Mouse (Mus musculus): ENCODE results near the gene Gm7029. TPM values are rescaled to one million over a fixed set of nuclear protein-coding genes. Genes with fewer than 3 reads are reported as not detected.

The Gm7029 gene
- polyA plus RNA-seq (2017; shearing (Covaris generic)), result not detected

DNA sequence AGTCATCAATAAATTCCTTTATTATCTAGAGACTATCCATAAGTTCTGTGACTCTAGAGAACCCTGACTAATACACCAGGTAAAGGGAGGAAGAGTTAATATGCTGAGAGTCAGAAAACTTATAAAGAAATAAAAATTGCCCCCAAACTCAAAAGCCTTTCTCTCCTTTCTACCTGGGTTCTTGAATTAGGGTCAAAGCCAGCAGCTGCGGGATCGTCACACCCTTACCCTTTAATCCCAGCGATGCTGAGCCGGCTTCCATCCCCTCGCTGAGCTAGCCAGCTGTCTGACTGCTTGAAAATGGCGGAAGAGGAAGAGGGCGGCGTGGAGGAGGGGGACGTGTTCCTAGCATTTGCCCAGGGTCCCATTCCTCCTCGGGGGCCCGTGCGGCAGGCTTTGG lies at the start of gene Gm7029:
TSS of gene Gm7029 (plus strand) at position 301 of the 400 bp plus-strand sequence.

DNA sequence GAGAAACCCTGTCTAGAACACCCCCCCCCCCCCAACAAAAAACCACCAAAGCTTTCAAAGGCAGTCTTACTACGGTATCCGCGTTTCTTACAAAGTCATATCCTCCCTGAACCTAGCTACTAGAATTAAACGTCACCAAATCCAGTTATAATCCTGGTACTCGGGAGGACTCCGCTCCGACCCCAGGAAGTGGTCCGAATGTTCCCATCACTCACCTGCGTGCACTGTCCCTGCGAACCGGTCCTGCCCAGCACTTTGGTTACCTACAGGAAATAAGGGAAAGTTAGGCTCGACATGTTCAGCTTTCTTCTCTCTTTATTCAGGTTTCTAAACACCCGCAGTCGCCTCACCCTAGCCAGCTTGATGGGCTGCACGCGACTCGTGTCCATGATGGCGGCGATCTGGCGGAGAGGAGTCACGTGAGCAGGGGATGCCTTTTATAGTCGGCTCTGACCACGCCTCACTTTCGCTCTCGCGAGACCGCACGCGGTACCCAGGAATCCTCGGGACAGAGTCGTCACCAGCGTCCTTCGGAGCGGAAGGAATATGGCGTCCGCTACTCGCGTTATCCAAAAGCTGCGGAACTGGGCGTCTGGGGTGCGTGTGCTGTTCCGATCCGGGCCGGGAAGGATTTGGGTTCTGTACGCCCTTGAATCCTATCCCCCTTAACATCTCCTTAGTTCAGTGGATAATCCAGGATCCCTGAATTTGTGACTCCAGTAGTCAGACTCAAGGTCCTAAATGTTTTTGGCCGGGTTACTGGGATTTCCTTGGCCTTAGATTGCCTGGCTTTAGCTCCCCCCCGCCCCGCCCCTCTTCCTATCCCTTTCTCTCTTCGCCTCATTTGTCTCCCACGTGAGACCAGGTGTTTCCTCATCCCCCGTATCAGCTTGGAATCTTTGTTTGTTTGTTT lies 49.3 kb upstream of the Gm7029 start, which contains the start of the genes Rps28 and Ndufa7:
TSS of gene Rps28 (minus strand) at position 479 of the 913 bp plus-strand sequence.
TSS of gene Ndufa7 (plus strand) at position 489 of the 913 bp plus-strand sequence.

DNA sequence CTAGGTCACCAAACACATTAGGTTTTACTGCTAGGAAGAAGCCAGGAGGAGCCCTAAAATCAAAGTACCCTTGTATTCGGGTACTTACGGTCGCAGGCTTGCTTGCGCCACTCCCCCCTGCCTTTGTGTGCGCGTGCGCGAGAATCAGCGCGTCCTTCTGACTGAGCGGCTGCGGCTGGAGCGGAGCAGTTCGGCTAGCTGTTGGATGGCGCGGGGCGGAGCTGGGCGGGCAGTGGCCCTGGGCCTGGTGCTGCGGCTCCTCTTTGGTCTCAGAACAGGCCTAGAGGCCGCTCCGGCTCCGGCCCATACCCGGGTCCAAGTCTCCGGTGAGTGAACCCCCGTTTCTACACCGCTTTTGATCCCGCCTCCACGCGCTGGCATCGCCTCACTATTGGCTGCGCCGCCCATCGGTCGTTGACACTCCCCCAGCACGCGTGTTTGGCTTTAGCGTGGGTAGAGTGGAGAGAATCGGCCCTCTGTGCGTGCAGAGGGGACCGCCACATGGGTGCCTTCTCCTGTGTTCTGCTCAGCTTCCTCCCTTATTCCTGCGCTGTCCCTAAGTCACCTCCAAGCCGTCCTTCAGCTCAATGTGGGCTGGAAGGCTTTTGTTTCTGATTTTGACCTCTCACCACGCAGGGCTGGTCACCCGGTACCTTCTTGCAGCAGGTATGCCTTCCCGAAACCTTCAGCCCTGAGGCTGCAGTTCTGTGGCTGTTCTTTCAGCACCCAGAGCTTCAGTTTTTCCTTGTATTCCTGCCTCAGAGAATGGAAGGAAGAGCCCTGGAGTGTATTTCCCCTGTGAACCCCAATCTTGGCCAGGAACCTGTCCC lies 30.5 kb upstream of the Gm7029 start, which contains the start of gene Cd320:
TSS of gene Cd320 (plus strand) at position 126 of the 830 bp plus-strand sequence.

GRCm38 (mm10) chr17:33890533-33891059 lies 17.0 kb downstream of the Gm7029 start, which contains the start of gene Kifc1:
Gene Kifc1 (minus strand): TSS chr17:33890661.

DNA sequence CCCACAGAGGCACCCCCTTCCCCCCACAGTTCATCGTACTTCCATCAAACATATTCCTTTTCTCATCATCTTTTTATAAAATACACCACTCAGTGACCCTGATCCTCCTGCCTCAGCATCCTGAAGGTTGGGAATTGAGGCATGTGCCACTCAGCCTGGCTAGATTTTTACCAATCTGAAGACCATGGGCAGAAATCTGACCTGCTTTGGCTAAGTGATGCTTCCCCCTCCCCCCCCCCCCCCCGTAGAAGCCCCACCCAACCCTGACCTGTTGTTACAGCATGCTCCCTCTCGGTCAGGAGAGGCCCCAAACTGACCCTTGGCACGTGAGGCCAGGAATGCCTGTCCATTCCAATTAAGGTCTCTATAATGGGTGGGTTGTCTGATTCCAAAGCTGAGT lies 31.2 kb downstream of the Gm7029 start, which contains the start of gene Platr17:
TSS of gene Platr17 (plus strand) at position 301 of the 400 bp plus-strand sequence.

DNA sequence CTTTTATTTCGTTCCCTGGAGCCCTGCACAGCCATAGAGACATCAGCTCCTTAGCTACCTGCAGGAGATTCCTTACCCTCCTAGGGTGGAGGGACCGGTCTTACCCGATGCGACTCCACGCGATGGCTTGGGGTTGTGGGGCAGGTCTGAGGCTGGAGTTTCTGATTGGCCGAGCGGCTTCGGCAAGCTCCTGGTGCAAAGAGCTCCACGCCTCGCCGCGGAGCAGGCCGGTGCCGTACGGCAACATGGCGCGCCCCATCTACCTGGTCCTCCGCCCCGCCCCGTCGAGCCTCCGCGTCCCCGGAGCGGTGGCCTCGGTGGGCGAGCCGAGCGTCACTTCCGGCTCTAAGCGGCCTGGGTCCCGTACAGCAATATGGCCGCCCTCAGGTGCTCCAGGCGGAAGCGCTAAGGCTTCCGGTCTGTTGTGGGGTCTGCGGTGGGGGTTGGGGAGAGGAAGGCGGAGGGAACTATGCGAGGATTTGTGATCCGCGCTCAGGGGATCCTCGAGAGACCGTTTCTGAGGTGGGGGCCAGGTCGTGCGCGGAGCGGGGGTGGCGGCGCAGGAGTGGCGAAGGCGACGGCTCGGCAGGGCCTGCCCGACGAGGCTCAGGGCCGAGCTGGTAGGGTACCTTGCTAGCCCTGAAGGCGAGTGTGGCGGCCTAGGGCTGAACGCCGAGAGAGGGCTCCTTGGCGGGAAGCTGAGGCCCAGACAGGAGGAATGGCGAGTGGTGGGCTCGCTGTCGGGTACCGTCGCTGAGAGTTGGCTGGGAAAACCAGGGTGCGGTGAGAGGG lies 35.6 kb downstream of the Gm7029 start, which contains the start of gene Daxx:
TSS of gene Daxx (plus strand) at position 338 of the 792 bp plus-strand sequence.

DNA sequence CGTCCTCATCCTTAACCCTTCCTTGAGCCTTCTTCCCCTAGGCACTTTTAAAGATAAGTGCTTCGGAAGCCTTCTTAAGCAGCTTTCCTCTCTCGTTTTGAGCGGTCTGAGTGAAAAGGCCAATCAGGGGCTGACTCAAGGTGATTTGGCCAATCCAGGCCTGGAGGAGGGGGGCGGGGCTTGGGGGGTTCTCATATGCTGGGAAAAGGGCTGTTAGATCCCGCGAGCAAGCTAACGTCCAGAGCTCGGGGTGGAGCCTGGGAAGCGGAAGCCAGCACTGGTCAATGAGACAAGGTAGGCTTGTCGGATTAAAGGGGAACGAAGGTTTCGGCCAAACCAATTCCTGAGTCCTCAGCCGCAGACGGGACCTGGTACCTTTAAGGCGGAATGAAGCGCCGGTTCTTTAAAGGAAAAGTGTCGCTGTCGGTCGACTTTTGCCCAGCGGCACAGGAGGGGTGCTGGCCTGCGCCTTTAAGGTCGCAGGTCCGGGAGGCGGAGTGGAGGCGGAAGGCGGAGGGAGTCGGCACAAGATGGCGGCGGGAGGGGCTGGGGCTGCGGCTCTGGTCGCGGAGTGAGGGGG lies 42.1 kb downstream of the Gm7029 start, which contains the start of the genes Tapbp and Zbtb22:
TSS of gene Tapbp (plus strand) at position 229 of the 580 bp plus-strand sequence.
TSS of gene Zbtb22 (plus strand) at position 234 of the 580 bp plus-strand sequence.

Other genes starting within 250 kb of the Gm7029 start
- 82.5 TPM for gene Zfp414, start 244.7 kb upstream of the Gm7029 start, polyA plus RNA-seq (2017; shearing (Covaris generic))
- 2.5 TPM for gene Pram1, start 235.8 kb upstream of the Gm7029 start, polyA plus RNA-seq (2017; shearing (Covaris generic))
- gene Hnrnpm, start 187.0 kb upstream of the Gm7029 start, polyA plus RNA-seq (2017; shearing (Covaris generic)), result 352 TPM
- 33.3 TPM for gene March2, start 155.2 kb upstream of the Gm7029 start, polyA plus RNA-seq (2017; shearing (Covaris generic))
- 331 TPM for gene Rab11b, start 113.3 kb upstream of the Gm7029 start, polyA plus RNA-seq (2017; shearing (Covaris generic))
- gene Angptl4, start 92.0 kb upstream of the Gm7029 start, polyA plus RNA-seq (2017; shearing (Covaris generic)), result 3.4 TPM
- 3.2 TPM for gene Kank3, start 63.3 kb upstream of the Gm7029 start, polyA plus RNA-seq (2017; shearing (Covaris generic))
- 1,412 TPM for gene Rps28, start 49.3 kb upstream of the Gm7029 start, polyA plus RNA-seq (2017; shearing (Covaris generic))
- 422 TPM for gene Ndufa7, start 49.3 kb upstream of the Gm7029 start, polyA plus RNA-seq (2017; shearing (Covaris generic))
- gene Cd320, start 30.7 kb upstream of the Gm7029 start, polyA plus RNA-seq (2017; shearing (Covaris generic)), result 26.2 TPM
- 5.5 TPM for gene Kifc1, start 16.8 kb downstream of the Gm7029 start, polyA plus RNA-seq (2017; shearing (Covaris generic))
- gene Platr17, start 31.3 kb downstream of the Gm7029 start, polyA plus RNA-seq (2017; shearing (Covaris generic)), result 4.0 TPM
- gene Daxx, start 35.6 kb downstream of the Gm7029 start, polyA plus RNA-seq (2017; shearing (Covaris generic)), result 143 TPM
- gene Tapbp, start 42.1 kb downstream of the Gm7029 start, polyA plus RNA-seq (2017; shearing (Covaris generic)), result 701 TPM
- 23.0 TPM for gene Zbtb22, start 42.1 kb downstream of the Gm7029 start, polyA plus RNA-seq (2017; shearing (Covaris generic))
- 107 TPM for gene Rgl2, start 55.7 kb downstream of the Gm7029 start, polyA plus RNA-seq (2017; shearing (Covaris generic))
- gene Pfdn6, start 66.5 kb downstream of the Gm7029 start, polyA plus RNA-seq (2017; shearing (Covaris generic)), result 152 TPM
- 76.0 TPM for gene Wdr46, start 66.8 kb downstream of the Gm7029 start, polyA plus RNA-seq (2017; shearing (Covaris generic))
- 46.4 TPM for gene B3galt4, start 77.7 kb downstream of the Gm7029 start, polyA plus RNA-seq (2017; shearing (Covaris generic))
- gene Vps52, start 82.0 kb downstream of the Gm7029 start, polyA plus RNA-seq (2017; shearing (Covaris generic)), result 90.1 TPM
- 3,509 TPM for gene Rps18, start 82.2 kb downstream of the Gm7029 start, polyA plus RNA-seq (2017; shearing (Covaris generic))
- gene H2-K1, start 126.5 kb downstream of the Gm7029 start, polyA plus RNA-seq (2017; shearing (Covaris generic)), result 12,738 TPM
- 15.2 TPM for gene Ring1, start 150.8 kb downstream of the Gm7029 start, polyA plus RNA-seq (2017; shearing (Covaris generic))
- gene H2-Ke6, start 154.2 kb downstream of the Gm7029 start, polyA plus RNA-seq (2017; shearing (Covaris generic)), result 37.9 TPM
- gene Slc39a7, start 157.8 kb downstream of the Gm7029 start, polyA plus RNA-seq (2017; shearing (Covaris generic)), result 157 TPM
- 23.4 TPM for gene Rxrb, start 158.0 kb downstream of the Gm7029 start, polyA plus RNA-seq (2017; shearing (Covaris generic))
- gene Col11a2, start 165.6 kb downstream of the Gm7029 start, polyA plus RNA-seq (2017; shearing (Covaris generic)), result 2.1 TPM
- 37.0 TPM for gene H2-Oa, start 218.5 kb downstream of the Gm7029 start, polyA plus RNA-seq (2017; shearing (Covaris generic))
- gene H2-DMa, start 245.7 kb downstream of the Gm7029 start, polyA plus RNA-seq (2017; shearing (Covaris generic)), result 119 TPM
- 109 TPM for gene Brd2, start 248.8 kb downstream of the Gm7029 start, polyA plus RNA-seq (2017; shearing (Covaris generic))